Mouse (Mus musculus) NIH3T3 (cell line): ENCODE results near the gene Keap1.
"Not testable (repeated sequence)": the region's sequence is repeated elsewhere in the genome, so short reads cannot be mapped to it uniquely, and the experiment has no call there.

ENCODE experiments used
- DNase-seq: peaks from one replicate; pipeline ENCODE4 v3.0.0-alpha.2; 2012; ENCODE audit warnings: low read depth

The Keap1 gene

DNA sequence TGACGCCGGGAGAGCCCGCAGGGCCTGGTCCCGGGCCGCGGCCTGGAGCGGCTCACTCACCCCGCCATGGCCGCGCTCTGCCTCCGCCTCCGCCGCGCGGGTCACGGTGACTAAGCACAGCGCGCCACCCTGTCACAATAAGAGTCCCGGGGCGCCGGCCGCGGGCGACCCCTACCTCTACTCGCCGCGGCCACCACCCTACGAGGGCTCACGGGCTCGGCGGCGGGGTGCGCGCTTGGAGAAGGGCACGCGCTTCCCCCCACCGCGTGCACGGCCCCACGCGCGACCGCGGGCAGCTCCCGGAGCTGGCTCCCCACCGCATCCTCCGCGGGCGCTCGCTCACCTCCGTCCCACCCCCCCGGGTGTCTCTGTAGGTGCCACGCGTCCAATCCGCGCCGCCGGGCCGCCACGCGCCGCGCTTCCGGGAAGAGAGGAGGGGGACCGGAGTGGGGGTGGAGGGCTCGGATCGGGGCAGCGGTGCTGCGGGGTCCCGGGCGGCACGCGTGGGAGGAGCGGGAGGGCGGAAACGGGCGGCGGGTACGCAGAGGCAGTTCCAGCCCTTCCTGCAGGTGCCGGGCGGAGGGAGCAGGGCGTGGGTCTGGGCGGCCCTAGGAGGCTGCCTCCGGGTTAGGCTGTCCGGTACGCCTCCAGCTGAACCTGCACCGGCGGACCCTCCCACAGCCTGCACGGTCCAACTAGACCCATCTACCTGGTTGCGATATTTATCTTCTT lies at the start of gene Keap1:
Gene Keap1 (minus strand): TSS at position 629 of the 732 bp plus-strand sequence.
- DNase-seq, result peak; percentile 84

GRCm38 (mm10) chr9:21288404-21289336 lies 49.5 kb upstream of the Keap1 start:
- peak; percentile 32 for DNase-seq

DNA sequence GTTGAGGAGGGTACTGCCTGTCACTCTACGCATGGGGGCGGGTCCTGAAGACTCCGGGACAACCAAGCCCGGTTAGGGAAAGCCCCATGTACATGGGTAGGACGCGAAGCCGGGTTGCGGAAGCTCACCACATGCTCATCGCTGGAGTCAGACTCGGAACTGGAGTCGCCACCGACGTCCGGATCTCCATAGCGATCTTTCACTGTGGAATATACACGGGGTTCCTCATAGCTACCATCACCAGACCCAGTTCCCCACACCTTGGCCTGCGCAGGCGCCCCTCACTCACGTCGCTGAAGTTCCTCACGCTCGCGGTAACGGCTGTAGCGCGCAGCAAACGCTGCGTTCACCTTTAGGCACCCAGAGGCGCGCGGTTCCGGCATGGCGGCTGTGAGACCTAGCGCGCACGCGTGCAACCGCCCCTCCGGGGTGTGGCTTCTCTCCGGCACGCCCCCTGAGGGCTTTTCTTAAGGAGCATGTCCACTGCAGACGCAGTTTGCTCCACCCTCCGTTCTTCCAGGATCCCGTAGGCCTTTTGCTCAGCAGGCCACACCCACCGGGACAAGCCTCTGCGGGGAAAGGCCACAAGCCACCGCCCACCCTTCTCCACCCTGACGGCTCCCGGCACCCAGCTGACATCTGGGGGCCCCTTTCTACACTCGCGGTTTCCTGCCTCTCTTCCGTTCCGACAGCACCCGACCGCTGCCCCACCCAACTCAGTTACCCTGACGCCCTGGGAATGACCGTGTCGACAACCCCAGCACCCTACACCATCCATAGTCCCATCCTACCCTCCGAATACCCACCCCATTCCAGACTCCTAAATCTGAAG lies 48.6 kb upstream of the Keap1 start, which contains the start of gene Kri1:
Gene Kri1 (minus strand): TSS at position 399 of the 832 bp plus-strand sequence.
- peak; percentile 98 for DNase-seq

GRCm38 (mm10) chr9:21286753-21287152 lies 47.6 kb upstream of the Keap1 start:
- DNase-seq, result no peak

GRCm38 (mm10) chr9:21283994-21284393 lies 44.8 kb upstream of the Keap1 start:
- no peak for DNase-seq

DNA sequence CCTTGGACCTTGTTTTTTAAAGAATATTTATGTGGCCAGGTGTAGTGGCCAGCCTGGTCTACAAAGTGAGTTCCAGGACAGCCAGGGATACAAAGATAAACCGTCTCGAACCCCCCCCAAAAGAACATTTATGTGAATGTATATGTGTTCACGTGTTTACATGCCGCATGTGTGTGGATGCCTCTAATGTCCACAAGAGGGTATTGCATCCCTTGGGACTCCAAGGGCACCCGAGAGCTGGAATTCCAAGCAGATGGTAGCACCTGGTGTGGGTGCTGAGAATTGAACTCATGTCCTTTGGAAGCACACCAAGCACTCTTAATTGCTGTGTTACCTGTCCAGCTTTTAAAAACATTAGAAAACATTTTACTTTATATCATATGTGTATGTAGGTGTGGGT lies 44.4 kb upstream of the Keap1 start:
- DNase-seq, result no peak

DNA sequence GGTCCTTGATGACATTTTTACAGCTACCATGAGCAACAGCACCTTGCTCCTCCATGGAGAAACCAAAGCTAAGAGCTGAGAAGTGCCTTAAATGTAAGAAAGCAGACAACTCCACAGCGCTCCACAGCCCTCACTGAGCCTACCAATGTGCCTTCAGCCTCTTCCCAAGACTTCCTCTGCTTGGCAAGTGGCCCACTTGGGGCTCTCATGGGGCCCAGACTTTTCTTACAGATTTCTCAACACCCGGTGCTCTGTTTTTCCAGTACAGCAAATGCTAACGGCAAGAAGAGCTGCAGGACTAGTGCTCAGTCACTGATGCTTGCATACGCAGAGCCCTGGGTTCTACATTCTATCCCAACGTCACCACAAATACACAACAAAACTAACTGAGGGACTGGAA lies 38.6 kb upstream of the Keap1 start:
- no peak for DNase-seq

DNA sequence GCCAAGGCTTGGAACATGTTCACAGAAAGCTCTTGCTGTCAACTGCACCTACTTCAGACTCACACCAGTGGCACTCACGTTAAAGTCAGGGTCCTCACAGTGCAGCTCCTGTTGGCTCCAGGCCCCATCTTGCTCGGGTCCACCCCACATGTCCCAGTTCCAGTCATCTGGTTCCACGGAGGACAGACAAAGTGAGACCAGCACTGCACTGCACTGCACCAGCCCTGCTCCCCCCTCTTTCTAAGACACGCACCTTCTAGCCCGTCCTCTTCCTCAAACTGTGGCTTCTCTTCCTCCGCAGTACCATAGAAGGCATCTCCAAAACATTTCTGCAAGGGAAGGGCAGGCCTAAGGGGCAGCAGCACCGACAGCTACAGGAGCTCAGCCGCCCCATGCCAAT lies 37.1 kb upstream of the Keap1 start:
- no peak for DNase-seq

DNA sequence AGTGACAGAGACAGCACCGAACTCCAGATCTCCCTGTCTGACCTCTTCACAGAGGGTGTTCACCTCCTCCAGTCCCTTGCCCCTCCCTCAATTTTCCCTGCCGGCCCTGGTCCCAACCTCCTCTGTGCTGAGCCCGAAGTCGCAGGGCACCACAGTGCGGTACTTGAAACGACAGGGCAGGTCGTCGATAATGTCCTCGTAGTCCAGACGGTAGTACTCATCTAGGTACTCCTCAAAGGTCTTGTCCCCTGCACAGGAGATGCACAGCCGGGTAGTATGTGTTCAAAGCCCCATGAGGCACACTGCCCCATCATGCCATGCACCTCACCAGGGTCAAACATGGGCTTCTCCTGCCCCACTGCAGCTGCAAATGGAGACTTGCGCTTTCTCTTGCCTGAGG lies 36.6 kb upstream of the Keap1 start:
- no peak for DNase-seq

DNA sequence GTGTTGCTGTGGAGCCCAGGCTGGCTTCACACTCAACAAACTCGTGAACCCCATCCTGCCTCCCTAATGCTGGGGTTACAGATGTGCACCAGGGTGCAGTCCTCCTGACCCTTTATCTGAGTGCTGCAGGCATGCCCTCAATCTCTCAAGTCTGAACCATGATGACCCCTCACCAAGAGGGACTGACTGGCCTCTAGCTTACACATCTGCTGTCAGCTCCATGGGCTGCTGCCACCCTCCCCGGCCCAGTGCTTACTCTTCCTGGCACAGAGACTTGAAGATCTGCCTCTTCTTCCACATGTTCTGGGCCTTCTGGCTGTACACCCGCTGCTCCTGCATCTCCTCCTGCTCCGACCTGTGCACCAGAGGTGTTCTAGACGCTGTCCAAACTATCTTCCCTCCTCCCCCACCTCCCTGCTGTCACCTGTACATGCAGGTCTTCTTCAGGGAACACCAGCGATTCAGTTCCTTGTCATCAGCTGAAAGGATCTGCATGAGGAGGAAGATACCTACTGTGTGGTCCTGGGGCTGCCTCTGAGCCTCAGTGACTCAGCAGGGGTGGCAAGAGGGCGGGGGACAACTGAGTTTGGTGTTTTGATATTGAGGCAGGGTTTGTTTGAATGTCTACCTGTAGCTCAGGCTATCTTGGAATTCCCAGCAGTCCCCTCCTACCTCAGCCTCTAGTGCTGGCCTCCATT lies 36.0 kb upstream of the Keap1 start:
- DNase-seq, result no peak

DNA sequence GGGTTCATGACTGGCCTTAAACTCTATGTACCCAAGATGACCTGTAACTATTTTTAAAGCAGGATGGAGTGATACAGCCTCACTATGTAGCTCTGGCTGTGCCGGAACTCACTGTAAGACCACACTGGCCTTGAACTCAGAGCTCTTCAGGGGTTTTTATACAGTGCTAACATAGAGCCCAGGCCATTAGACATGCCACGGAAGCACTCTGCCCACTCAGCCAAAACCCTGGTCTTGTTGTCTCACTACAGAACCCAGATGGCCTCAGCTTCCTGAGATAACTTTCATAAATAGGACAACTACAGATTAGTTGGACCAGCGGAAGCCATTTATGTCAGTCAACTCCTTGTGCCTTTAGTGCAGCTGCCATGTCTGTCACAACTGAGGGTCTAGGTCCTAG lies 35.2 kb upstream of the Keap1 start:
- no peak for DNase-seq

DNA sequence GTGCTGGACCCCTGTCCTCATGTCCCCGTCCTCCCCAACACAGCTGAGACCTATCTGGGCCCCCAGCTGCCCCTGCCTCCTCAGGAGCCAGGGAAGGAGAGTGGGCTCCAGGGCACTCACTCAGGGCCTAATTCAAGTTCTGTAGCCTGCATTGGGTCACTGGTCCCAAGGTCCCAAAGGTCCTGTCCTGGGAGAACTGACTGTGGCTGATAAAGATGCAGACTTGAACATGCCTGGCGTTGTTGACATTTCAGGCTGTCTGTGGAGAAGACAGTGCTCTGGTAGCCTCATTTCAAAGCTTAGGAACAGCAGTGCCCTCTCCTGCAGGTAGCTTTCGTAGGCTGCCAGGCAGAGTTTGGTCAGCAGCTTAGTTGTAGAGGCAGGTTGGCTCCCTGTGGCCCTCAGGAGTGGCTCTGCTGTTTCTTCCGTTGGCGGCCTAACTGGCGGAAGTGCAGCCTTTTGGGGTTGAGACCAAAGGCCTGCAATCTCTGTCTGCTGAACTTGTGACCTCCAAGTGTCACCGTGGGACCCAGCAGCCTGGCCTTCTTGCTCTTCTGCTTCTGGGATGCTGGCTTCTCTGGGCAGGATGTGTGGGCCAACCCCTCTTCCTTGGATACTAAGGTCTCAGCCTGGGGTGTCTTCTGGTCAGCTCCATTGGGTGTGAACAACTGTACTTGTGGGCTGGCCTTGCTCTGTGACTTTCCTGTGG lies 34.5 kb upstream of the Keap1 start:
- no peak for DNase-seq

- no peak for DNase-seq
Measured at GRCm38 (mm10) chr9:21273094-21273493, 33.9 kb upstream of the Keap1 start.

DNA sequence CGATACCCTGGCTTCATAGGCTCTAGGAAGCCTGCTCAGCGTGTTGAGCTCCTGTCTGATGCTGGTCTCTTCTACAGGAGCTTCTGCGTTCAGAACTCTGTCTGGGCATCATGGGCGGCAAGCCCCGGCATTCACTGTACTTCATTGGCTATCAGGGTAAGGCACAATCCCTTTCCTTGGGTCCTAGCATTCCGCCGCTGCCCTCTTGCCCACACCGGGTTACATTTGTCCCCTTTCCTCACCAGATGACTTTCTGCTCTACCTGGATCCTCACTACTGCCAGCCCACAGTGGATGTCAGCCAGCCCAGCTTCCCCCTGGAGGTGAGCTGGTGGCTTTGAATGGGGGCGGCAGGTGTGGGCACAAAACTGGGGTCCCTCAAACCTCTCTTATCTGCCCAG lies 33.2 kb upstream of the Keap1 start:
- DNase-seq, result no peak

DNA sequence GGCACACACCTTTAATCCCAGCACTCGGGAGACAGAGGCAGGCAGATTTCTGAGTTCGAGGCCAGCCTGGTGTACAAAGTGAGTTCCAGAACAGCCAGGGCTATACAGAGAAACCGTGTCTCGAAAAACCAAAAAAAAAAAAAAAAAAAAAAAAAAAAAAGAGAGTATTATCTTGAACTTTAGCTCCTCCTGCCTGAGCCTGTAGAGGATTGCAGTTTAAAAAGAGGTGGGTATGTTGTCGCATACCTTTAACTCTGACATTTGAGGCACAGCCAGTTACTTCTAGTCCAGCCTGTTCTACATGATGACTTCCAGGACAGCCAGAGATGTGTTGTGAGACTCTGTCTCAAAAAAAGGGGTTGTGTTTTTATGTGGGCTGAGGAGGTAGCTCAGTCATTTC lies 30.4 kb upstream of the Keap1 start:
- DNase-seq, result not testable (repeated sequence)

DNA sequence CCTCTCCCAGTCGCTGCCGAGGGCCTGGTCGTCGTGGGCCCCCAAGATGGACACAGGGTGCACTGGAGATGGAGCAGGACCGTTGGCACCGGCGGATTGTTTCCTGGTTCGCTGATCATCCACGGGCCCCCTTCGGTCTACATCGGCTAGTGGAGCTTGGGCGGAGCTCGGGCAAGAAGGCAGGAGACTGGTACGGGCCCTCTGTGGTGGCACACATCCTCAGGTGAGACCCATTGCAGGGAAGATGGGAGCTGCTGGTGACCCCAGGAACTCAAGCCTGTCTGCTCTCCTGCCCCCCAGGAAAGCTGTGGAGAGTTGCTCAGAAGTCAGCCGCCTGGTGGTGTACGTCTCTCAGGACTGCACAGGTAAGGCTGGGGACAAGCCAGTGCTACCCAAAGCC lies 29.1 kb upstream of the Keap1 start:
- no peak for DNase-seq

DNA sequence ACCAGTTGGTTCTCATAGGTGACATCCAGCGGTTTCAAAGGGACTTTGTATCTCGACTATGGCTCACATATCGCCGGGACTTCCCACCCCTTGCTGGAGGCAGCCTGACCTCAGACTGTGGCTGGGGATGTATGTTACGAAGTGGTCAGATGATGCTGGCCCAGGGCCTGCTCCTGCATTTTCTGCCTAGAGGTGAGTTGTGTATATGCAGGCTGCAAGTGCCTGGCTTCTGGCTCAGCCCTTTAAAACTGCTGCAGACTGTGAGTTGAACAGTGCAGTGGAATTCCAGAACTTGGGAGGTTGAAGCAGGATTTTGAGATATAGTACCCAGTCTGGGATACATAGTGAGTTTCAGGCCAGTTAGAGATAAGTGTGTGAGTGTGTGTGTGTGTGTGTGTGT lies 27.7 kb upstream of the Keap1 start:
- peak; percentile 41 for DNase-seq

DNA sequence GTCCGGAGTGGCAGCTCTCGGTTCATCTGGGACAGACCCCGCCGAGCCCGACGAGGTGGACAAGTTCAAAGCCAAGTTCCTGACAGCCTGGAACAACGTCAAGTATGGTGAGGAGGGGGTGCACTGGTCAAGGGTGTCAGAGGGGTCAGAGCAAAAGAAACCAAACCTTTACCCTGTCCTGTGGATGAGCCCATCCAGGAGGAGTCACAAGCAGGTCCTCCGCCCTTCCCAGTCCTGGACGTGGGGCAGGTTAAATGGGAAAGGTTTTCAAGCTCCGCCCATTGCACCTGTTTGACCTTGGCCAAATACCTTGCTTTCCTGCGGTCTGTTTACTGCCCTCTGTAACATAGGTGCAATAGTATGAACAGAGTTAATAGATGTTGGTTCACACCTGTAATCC lies 26.4 kb upstream of the Keap1 start:
- no peak for DNase-seq

DNA sequence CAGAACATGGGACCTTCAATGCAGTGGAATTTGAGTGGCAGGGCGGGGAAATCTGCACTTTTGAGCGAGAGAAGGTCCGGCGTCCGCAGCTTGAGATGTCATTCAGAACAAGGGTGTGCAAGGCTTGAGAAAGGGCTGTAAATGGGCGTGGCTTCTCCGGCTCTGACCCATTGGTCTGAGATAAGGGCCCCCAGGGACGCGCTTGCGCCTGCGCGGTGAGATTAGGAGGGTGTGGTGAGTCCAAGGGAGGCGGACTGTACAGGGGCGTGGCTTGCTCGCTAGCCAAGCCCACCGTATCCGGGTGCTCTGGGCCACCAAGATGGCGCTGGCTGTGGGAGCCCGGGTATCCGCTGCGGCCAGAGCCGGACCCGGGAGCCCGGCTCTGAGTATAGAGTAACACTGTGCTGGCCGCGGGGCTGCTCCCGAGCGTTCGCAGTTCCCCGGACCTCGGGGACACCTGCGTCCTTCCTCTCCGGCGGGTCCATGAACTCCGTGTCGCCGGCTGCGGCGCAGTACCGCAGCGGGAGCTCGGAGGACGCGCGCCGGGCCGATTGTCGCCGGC lies 25.9 kb upstream of the Keap1 start, which contains the start of gene Atg4d:
Gene Atg4d (plus strand): TSS at position 294 of the 562 bp plus-strand sequence.
- DNase-seq, result peak; percentile 99

GRCm38 (mm10) chr9:21264272-21264999 lies 25.3 kb upstream of the Keap1 start:
- DNase-seq, result peak; percentile 47
